Mouse (Mus musculus): ENCODE measurements around the gene Sugp2.

GRCm38 (mm10) chr8:70188707-70189106, 45.3 kb upstream of the Sugp2 start:
- TF ChIP-seq CTCF (IDR thresholded peaks at IDR 0.05) (no peak), EP300 (IDR thresholded peaks at IDR 0.05) (no peak)
